Mouse (Mus musculus) stomach, postnatal 0 days (tissue): ENCODE results near the gene Cabp4. TPM values are rescaled to one million over a fixed set of nuclear protein-coding genes. Genes with fewer than 3 reads are reported as not detected.

Experiments used
- ATAC-seq: fragments of 200-750 bp; cut with Nextera tagmentation; 2 replicates; pipeline ENCODE4 v1.8.0; 2017; ENCODE audit not compliant: low FRiP score, low TSS enrichment
- DNase-seq: peaks from one replicate; pipeline ENCODE4 v3.0.0-alpha.2; 2016; ENCODE audit warnings: low spot score
- H3K27ac ChIP-seq: fragments of 300-500 bp; sonication (generic); replicated peaks from 2 replicates; pipeline ENCODE4 v1.5.1; 2014; ENCODE audit warnings: mild to moderate bottlenecking, control low read depth
- H3K27me3 ChIP-seq: fragments of 300-500 bp; sonication (generic); 2 replicates; pipeline ENCODE4 v1.6.1; 2014; ENCODE audit warnings: low read length; ENCODE audit not compliant: control insufficient read depth, insufficient read depth
- H3K36me3 ChIP-seq: fragments of 300-500 bp; sonication (generic); 2 replicates; pipeline ENCODE4 v1.6.1; 2014; ENCODE audit warnings: low read length, mixed read lengths; ENCODE audit not compliant: control insufficient read depth, insufficient read depth
- H3K4me1 ChIP-seq: fragments of 300-500 bp; sonication (generic); replicated peaks from 2 replicates; pipeline ENCODE4 v1.6.1; 2014; ENCODE audit warnings: antibody characterized with exemption; ENCODE audit not compliant: control insufficient read depth, insufficient read depth
- H3K4me2 ChIP-seq: fragments of 300-500 bp; sonication (generic); replicated peaks from 2 replicates; pipeline ENCODE4 v1.6.1; 2014; ENCODE audit warnings: low read depth, mild to moderate bottlenecking, control low read depth, moderate library complexity
- H3K4me3 ChIP-seq: fragments of 300-500 bp; sonication (generic); 2 replicates; pipeline ENCODE4 v1.5.1; 2014; ENCODE audit warnings: low read depth, low read length, control low read depth
- H3K9ac ChIP-seq: fragments of 300-500 bp; sonication (generic); 2 replicates; pipeline ENCODE4 v1.6.1; 2014; ENCODE audit warnings: mild to moderate bottlenecking, low read length, control low read depth, mixed read lengths
- H3K9me3 ChIP-seq: fragments of 300-500 bp; sonication (generic); 2 replicates; pipeline ENCODE4 v1.6.1; 2016; ENCODE audit warnings: low read length; ENCODE audit not compliant: control insufficient read depth
- CTCF ChIP-seq: IDR thresholded peaks from 2 replicates; pipeline ENCODE4 v1.5.1; 2016; ENCODE audit warnings: antibody characterized with exemption, low read depth, mild to moderate bottlenecking, moderate library complexity
- EP300 ChIP-seq: optimal IDR thresholded peaks from 2 replicates; pipeline ENCODE3; 2016; ENCODE audit warnings: antibody characterized with exemption
- WGBS: fragments of 180-500 bp; shearing (Covaris S2); extraction: QIAGEN DNeasy Blood & Tissue Kit; methylation state at CpG from one replicate; pipeline ENCODE4 v1.1.7; 2014; 5-methylcytosine and 5-hydroxymethylcytosine counted together
- polyA plus RNA-seq: library from polyadenylated mRNA; unstranded; fragments of >200 nt; fragmentation: Nextera tagmentation; extraction: Ambion mirVana; gene quantifications from 2 replicates; pipeline ENCODE4 v1.2.1, GENCODE M21; 2015

The Cabp4 gene
- polyA plus RNA-seq, 1 experiment from 2014 or later: not detected

GRCm38 (mm10) chr19:4097441-4097825, 46.4 kb downstream of the Cabp4 start:
- peak; percentile 88 for DNase-seq
- Histone ChIP-seq H3K4me1 (peaks cover 16% of the 10 kb centered on the region), H3K36me3 (no peaks in the 10 kb centered on the region), H3K27me3 (no peaks in the 10 kb centered on the region), H3K9me3 (no peaks in the 10 kb centered on the region), H3K9ac (peak overlapping the region; percentile 53), H3K4me3 (peak overlapping the region; percentile 59), H3K4me2 (peak overlapping the region; percentile 56), H3K27ac (peak overlapping the region; percentile 88)
- no peak for TF ChIP-seq EP300
- TF ChIP-seq CTCF: no peak; the same call in 1 of the 2 replicates
- peak; percentile 53 for ATAC-seq
- WGBS: under 1% methylated on average over 21 of the region's 21 CpGs

- H3K4me1 ChIP-seq: peaks cover 16% of the 10 kb centered on the region
- 1% methylated on average over 55 of the region's 65 CpGs for WGBS
- H3K9me3 ChIP-seq: no peaks in the 10 kb centered on the region
- H3K4me3 ChIP-seq: peak within 1 kb of the TSS; percentile 59
- peak within 1 kb of the TSS; percentile 75 for H3K4me2 ChIP-seq
- ATAC-seq: peak; percentile 92
- no peaks in the 10 kb centered on the region for H3K36me3 ChIP-seq
- H3K27ac ChIP-seq: peak within 1 kb of the TSS; percentile 93
- peak within 1 kb of the TSS; percentile 64 for H3K9ac ChIP-seq
- no peaks in the 10 kb centered on the region for H3K27me3 ChIP-seq
- TF ChIP-seq EP300 (no peak), CTCF (no peak)
- peak; percentile 99 for DNase-seq
Measured at GRCm38 (mm10) chr19:4096642-4097440, 47.0 kb downstream of the Cabp4 start, which contains the start of gene Cdk2ap2. Cdk2ap2 (plus strand) TSS chr19:4097182.

- 57% methylated on average over 3 of the region's 3 CpGs for WGBS
- no peaks in the 10 kb centered on the region for H3K36me3 ChIP-seq
- no peak overlapping the region for H3K4me3 ChIP-seq
- DNase-seq (no peak), ATAC-seq (no peak)
- no peak overlapping the region for H3K9ac ChIP-seq
- no peaks in the 10 kb centered on the region for H3K9me3 ChIP-seq
- no peak overlapping the region for H3K27ac ChIP-seq
- H3K4me2 ChIP-seq: no peak overlapping the region
- no peak for TF ChIP-seq CTCF
- TF ChIP-seq EP300: no peak
- no peaks in the 10 kb centered on the region for H3K27me3 ChIP-seq
- H3K4me1 ChIP-seq: peaks cover 16% of the 10 kb centered on the region
Measured at GRCm38 (mm10) chr19:4095802-4096201, 48.0 kb downstream of the Cabp4 start.

GRCm38 (mm10) chr19:4094774-4095303, 49.0 kb downstream of the Cabp4 start:
- Histone ChIP-seq H3K36me3 (no peaks in the 10 kb centered on the region), H3K4me3 (no peak overlapping the region), H3K9me3 (no peaks in the 10 kb centered on the region), H3K9ac (no peak overlapping the region), H3K4me1 (peaks cover 16% of the 10 kb centered on the region), H3K27me3 (no peaks in the 10 kb centered on the region), H3K4me2 (no peak overlapping the region), H3K27ac (no peak overlapping the region)
- 76% methylated on average over 5 of the region's 5 CpGs for WGBS
- no peak for DNase-seq
- ATAC-seq: no peak
- no peak for TF ChIP-seq EP300

GRCm38 (mm10) chr19:4094348-4094747, 49.5 kb downstream of the Cabp4 start:
- no peak for TF ChIP-seq EP300
- TF ChIP-seq CTCF: no peak
- no peak for ATAC-seq
- no peak overlapping the region for H3K27ac ChIP-seq
- no peaks in the 10 kb centered on the region for H3K36me3 ChIP-seq
- no peak overlapping the region for H3K9ac ChIP-seq
- H3K27me3 ChIP-seq: no peaks in the 10 kb centered on the region
- no peak overlapping the region for H3K4me3 ChIP-seq
- no peak overlapping the region for H3K4me2 ChIP-seq
- WGBS: 56% methylated on average over 3 of the region's 3 CpGs
- no peaks in the 10 kb centered on the region for H3K9me3 ChIP-seq
- no peak for DNase-seq
- peaks cover 12% of the 10 kb centered on the region for H3K4me1 ChIP-seq

GRCm38 (mm10) chr19:4093772-4094171, 50.1 kb downstream of the Cabp4 start:
- TF ChIP-seq CTCF (no peak), EP300 (no peak)
- ATAC-seq: no peak
- peaks cover 8% of the 10 kb centered on the region; the same call in 1 of the 2 replicates for H3K4me1 ChIP-seq
- H3K9me3 ChIP-seq: no peaks in the 10 kb centered on the region
- no peaks in the 10 kb centered on the region for H3K27me3 ChIP-seq
- no peak overlapping the region for H3K4me3 ChIP-seq
- WGBS: 64% methylated on average over 7 of the region's 7 CpGs
- H3K36me3 ChIP-seq: no peaks in the 10 kb centered on the region
- no peak for DNase-seq
- no peak overlapping the region for H3K27ac ChIP-seq
- no peak overlapping the region for H3K4me2 ChIP-seq
- H3K9ac ChIP-seq: no peak overlapping the region
